Mouse (Mus musculus) lung, adult 2 months (tissue): ENCODE data around the gene Acvrl1. TPM values are rescaled to one million over a fixed set of nuclear protein-coding genes. Genes with fewer than 3 reads are reported as not detected.

Experiments
- DNase-seq: peaks from one replicate; pipeline ENCODE4 v3.0.0; 2022
- H3K4me1 ChIP-seq: fragments of 200-500 bp; 2 replicates; pipeline ENCODE4 v1.6.1; 2011; ENCODE audit warnings: low read length; ENCODE audit not compliant: control insufficient read depth, insufficient read depth
- H3K4me3 ChIP-seq: fragments of 200-500 bp; replicated peaks from 2 replicates; pipeline ENCODE3; 2011; ENCODE audit warnings: low read depth, mild to moderate bottlenecking, control low read depth, low read length; ENCODE audit errors: extremely low read depth
- CTCF ChIP-seq: fragments of 200-500 bp; IDR thresholded peaks from 2 replicates; pipeline ENCODE4 v1.5.1; 2011; ENCODE audit warnings: mild to moderate bottlenecking, low read length, control low read depth; ENCODE audit not compliant: insufficient read depth
- POLR2A ChIP-seq: fragments of 200-500 bp; IDR thresholded peaks from 2 replicates; pipeline ENCODE4 v1.6.1; 2011; ENCODE audit warnings: low read depth, mild to moderate bottlenecking, control low read depth, low read length, borderline replicate concordance; ENCODE audit errors: extremely low read depth
- WGBS: fragments of 180-500 bp; shearing (Covaris S2); methylation state at CpG from one replicate; pipeline ENCODE4 v1.1.7; 2018; 5-methylcytosine and 5-hydroxymethylcytosine counted together
- polyA plus RNA-seq: library from polyadenylated mRNA; depleted of rRNA; stranded (reverse); fragments of >200 nt; gene quantifications from 2 replicates; pipeline ENCODE4 v1.2.3, GENCODE M21; 2012

The Acvrl1 gene
- polyA plus RNA-seq, 1 experiment: 695 TPM

- H3K4me1 ChIP-seq: peaks cover 30% of the 10 kb centered on the region
- under 1% methylated on average over 51 of the region's 87 CpGs for WGBS
- peak; percentile 93 for DNase-seq
These were observed 45.3 kb downstream of the Acvrl1 start, which contains the start of gene Acvr1b for GRCm38 (mm10) chr15:101173421-101174211. TSS of gene Acvr1b (plus strand) at chr15:101174067.

DNA sequence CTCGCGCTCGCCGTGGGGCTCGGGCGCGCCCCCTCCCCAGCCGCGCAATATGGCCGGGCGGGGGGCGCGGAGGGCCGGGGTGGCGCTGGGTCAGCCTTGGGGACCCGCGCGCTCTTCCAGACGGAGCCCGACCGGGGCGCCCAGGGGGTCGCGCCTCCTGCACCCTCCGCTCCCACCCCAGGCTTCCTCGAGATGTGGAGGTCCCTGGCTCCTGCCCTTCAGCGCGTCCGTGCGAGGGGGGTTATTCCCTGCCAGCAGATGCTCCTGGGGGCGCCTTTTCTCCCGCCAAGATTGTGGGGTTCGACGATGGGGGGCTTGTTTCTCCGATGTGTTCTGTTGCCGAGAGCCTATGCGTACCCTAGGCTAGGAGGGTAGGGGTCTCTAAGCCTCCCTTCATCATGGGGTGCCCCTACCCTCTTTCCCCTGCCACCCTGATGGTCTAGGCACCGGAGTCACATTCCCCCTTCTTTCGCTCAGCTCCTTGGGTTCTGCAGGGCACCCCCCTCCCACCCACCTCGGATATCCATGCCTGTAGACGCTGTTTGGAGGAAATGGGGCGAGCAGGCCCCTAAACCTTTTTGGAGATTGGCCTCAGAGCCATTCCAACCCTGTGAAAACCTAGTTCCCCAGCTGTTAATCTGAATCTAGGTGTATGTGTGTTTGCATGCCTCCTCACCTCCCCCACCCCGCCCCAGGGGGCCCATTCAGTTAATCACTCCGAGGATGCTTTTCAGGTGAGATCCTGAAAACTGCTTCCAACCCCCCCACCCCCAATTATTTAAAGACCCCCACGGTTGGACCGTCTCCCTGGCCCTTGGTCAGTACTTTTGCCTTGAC is 46.2 kb downstream of the Acvrl1 start:
- TF ChIP-seq CTCF: no peak
- TF ChIP-seq POLR2A: no peak
- Histone ChIP-seq H3K4me1 (peaks cover 37% of the 10 kb centered on the region), H3K4me3 (peak overlapping the region; percentile 83)
- no peak for DNase-seq
- 2% methylated on average over 44 of the region's 46 CpGs for WGBS

More at GRCm38 (mm10) chr15:101173421-101174211, 45.3 kb downstream of the Acvrl1 start, which contains the start of gene Acvr1b:
- no peak for TF ChIP-seq CTCF
- TF ChIP-seq POLR2A: peak; percentile 83; the same call in 1 of the 2 replicates
- peak within 1 kb of the TSS; percentile 90 for H3K4me3 ChIP-seq

GRCm38 (mm10) chr15:101175131-101175460 is 46.8 kb downstream of the Acvrl1 start:
- no peak for DNase-seq
- peaks cover 38% of the 10 kb centered on the region for H3K4me1 ChIP-seq
- H3K4me3 ChIP-seq: peak overlapping the region; percentile 83
- TF ChIP-seq CTCF: no peak
- TF ChIP-seq POLR2A: no peak
- 5% methylated on average over 5 of the region's 5 CpGs for WGBS

- TF ChIP-seq CTCF (no peak), POLR2A (no peak)
- 19% methylated on average over 17 of the region's 17 CpGs for whole genome bisulfite sequencing
- no peak for DNase-seq
- H3K4me3 ChIP-seq: peak overlapping the region; percentile 83
- H3K4me1 ChIP-seq: peaks cover 45% of the 10 kb centered on the region
These were observed 47.4 kb downstream of the Acvrl1 start for GRCm38 (mm10) chr15:101175613-101176283.

- WGBS: 17% methylated on average over 3 of the region's 3 CpGs
These were observed 48.0 kb downstream of the Acvrl1 start for GRCm38 (mm10) chr15:101176284-101176680.

DNA sequence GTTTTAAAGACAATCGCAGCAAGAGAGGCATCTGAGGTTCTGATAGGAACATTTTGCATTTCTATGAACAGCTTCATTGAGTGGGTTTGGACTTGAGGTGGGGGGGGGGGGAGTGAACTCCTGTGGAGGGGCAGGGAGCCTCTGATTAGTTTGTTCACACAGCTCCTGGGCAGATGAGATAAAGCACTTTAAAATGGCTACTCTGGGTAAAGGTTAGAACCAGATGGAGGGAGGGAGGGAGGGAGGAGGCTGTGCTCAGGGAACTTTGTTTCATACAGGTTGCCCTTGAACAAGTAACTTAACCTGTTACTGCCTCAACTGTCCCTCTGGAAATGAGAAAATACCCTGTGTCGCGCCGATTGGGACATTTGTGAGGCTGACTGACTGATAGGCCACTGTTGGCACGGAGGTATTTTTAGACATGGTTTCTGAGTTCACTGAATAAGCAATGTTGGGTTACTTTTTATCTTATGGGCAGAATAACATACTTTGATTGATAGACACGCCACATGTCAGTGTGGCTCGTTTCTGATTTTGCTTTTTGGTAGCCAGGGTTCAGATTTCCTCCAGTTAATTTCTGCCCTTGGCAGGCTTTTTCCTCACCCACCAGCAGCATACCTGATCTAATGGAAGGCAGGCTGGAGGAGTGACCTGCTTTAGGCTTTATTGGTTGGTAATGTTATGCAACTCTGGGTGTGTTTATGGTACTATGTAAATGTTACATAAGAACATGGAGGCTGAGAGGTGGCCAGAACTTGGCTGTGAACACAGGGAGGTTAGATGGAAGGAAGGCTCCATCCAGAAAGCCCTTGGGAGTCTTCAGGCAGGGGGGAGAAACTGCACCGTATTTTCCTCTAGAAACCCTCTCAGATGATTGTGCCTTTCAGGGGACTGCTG is 48.7 kb downstream of the Acvrl1 start:
- Histone ChIP-seq H3K4me3 (no peak overlapping the region), H3K4me1 (peaks cover 53% of the 10 kb centered on the region)
- 47% methylated on average over 8 of the region's 8 CpGs for WGBS
- DNase-seq: no peak
- no peak for TF ChIP-seq POLR2A
- no peak for TF ChIP-seq CTCF

More at GRCm38 (mm10) chr15:101176284-101176680, 48.0 kb downstream of the Acvrl1 start:
- H3K4me1 ChIP-seq: peaks cover 50% of the 10 kb centered on the region
- no peak for TF ChIP-seq CTCF
- no peak overlapping the region for H3K4me3 ChIP-seq
- no peak for DNase-seq

- H3K4me3 ChIP-seq: peak overlapping the region; percentile 2
- no peak for TF ChIP-seq CTCF
- no peak for TF ChIP-seq POLR2A
- DNase-seq: no peak
- 40% methylated on average over 15 of the region's 15 CpGs for WGBS
- peaks cover 49% of the 10 kb centered on the region for H3K4me1 ChIP-seq
These were observed 52.2 kb downstream of the Acvrl1 start for GRCm38 (mm10) chr15:101180363-101181105.

GRCm38 (mm10) chr15:101181106-101181466 is 52.8 kb downstream of the Acvrl1 start:
- WGBS: 44% methylated on average over 5 of the region's 5 CpGs
- DNase-seq: no peak
- Histone ChIP-seq H3K4me1 (peaks cover 45% of the 10 kb centered on the region), H3K4me3 (no peak overlapping the region)
- TF ChIP-seq POLR2A (no peak), CTCF (no peak)
